Mouse (Mus musculus): ENCODE measurements around the gene Lif. TPM values are rescaled to one million over a fixed set of nuclear protein-coding genes. Genes with fewer than 3 reads are reported as not detected.

Lif gene
- polyA plus RNA-seq, 1 experiment from 2014 or later, result 0.05 TPM

GRCm38 (mm10) chr11:4276411-4276861, 19.1 kb downstream of the Lif start:
- Histone ChIP-seq H3K4me2 (ENCODE audit: low read length) (no peak overlapping the region), H3K27ac (ENCODE audit: low read depth) (peak overlapping the region; percentile 24; the same call in 1 of the 2 replicates), H3K9ac (ENCODE audit: low read length) (no peak overlapping the region), H3K4me1 (replicated peaks; ENCODE audit: control insufficient read depth, insufficient read depth, low read length) (peaks cover 8% of the 10 kb centered on the region), H3K4me3 (ENCODE audit: low read depth, low read length) (no peak overlapping the region), H3K27me3 (replicated peaks; ENCODE audit: control insufficient read depth, insufficient read depth, low read length) (no peaks in the 10 kb centered on the region), H3K9me3 (ENCODE audit: control insufficient read depth, low read length) (no peaks in the 10 kb centered on the region), H3K36me3 (ENCODE audit: control insufficient read depth, insufficient read depth, low read length) (no peaks in the 10 kb centered on the region)
- ATAC-seq (replicated peaks; ENCODE audit: low FRiP score, low TSS enrichment, low read depth), result peak; percentile 65
- WGBS, result 39% methylated on average over 11 of the region's 11 CpGs
- DNase-seq (ENCODE audit: low spot score), result no peak

- Histone ChIP-seq H3K27me3 (replicated peaks; ENCODE audit: control insufficient read depth, insufficient read depth, low read length) (no peaks in the 10 kb centered on the region), H3K4me2 (ENCODE audit: low read length) (no peak overlapping the region), H3K9me3 (ENCODE audit: control insufficient read depth, low read length) (no peaks in the 10 kb centered on the region), H3K4me1 (replicated peaks; ENCODE audit: control insufficient read depth, insufficient read depth, low read length) (peaks cover 8% of the 10 kb centered on the region), H3K36me3 (ENCODE audit: control insufficient read depth, insufficient read depth, low read length) (no peaks in the 10 kb centered on the region), H3K27ac (ENCODE audit: low read depth) (no peak overlapping the region), H3K9ac (ENCODE audit: low read length) (no peak overlapping the region), H3K4me3 (ENCODE audit: low read depth, low read length) (no peak overlapping the region)
- no peak for DNase-seq (ENCODE audit: low spot score)
- ATAC-seq (replicated peaks; ENCODE audit: low FRiP score, low TSS enrichment, low read depth), result no peak
- 48% methylated on average over 7 of the region's 7 CpGs for WGBS
Observed at GRCm38 (mm10) chr11:4279909-4280308, 22.6 kb downstream of the Lif start.

DNA sequence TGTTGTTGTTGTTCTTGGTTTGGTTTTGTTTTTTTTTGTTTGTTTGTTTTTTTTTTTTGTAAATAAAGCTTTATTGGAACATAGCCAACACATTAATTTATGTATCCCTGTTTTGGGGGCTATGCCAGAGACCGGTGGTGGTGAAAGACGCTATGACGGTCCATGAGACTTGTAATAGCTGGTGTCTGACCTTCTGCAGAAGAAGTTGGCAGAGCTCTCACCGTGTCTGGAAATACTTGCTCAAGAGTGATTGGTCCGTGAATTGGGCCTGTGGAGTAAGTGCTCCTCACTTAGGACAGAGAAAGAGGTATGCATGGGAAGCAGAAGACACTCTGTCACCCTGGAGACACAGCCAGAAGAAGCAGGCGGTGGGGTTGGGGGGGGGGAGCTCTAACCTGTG, 24.5 kb downstream of the Lif start:
- DNase-seq (ENCODE audit: low spot score), result no peak
- Histone ChIP-seq H3K4me2 (ENCODE audit: low read length) (no peak overlapping the region), H3K36me3 (ENCODE audit: control insufficient read depth, insufficient read depth, low read length) (no peaks in the 10 kb centered on the region), H3K9ac (ENCODE audit: low read length) (no peak overlapping the region), H3K27ac (ENCODE audit: low read depth) (no peak overlapping the region), H3K9me3 (ENCODE audit: control insufficient read depth, low read length) (no peaks in the 10 kb centered on the region), H3K27me3 (replicated peaks; ENCODE audit: control insufficient read depth, insufficient read depth, low read length) (no peaks in the 10 kb centered on the region), H3K4me1 (replicated peaks; ENCODE audit: control insufficient read depth, insufficient read depth, low read length) (peaks cover 1% of the 10 kb centered on the region; the same call in 1 of the 2 replicates), H3K4me3 (ENCODE audit: low read depth, low read length) (no peak overlapping the region)
- WGBS, result 72% methylated on average over 6 of the region's 6 CpGs
- no peak for ATAC-seq (replicated peaks; ENCODE audit: low FRiP score, low TSS enrichment, low read depth)

- no peak for ATAC-seq (replicated peaks; ENCODE audit: low FRiP score, low TSS enrichment, low read depth)
- no peak overlapping the region for H3K27ac ChIP-seq (ENCODE audit: low read depth)
- H3K9ac ChIP-seq (ENCODE audit: low read length), result no peak overlapping the region
- H3K9me3 ChIP-seq (ENCODE audit: control insufficient read depth, low read length), result no peaks in the 10 kb centered on the region
- H3K27me3 ChIP-seq (replicated peaks; ENCODE audit: control insufficient read depth, insufficient read depth, low read length), result no peaks in the 10 kb centered on the region
- H3K36me3 ChIP-seq (ENCODE audit: control insufficient read depth, insufficient read depth, low read length), result no peaks in the 10 kb centered on the region
- 11% methylated on average over 4 of the region's 4 CpGs for WGBS
- DNase-seq (ENCODE audit: low spot score), result no peak
- H3K4me2 ChIP-seq (ENCODE audit: low read length), result no peak overlapping the region
- no peak overlapping the region for H3K4me3 ChIP-seq (ENCODE audit: low read depth, low read length)
- H3K4me1 ChIP-seq (replicated peaks; ENCODE audit: control insufficient read depth, insufficient read depth, low read length), result no peaks in the 10 kb centered on the region; the same call in 1 of the 2 replicates
Observed at GRCm38 (mm10) chr11:4283627-4284026, 26.3 kb downstream of the Lif start.

DNA sequence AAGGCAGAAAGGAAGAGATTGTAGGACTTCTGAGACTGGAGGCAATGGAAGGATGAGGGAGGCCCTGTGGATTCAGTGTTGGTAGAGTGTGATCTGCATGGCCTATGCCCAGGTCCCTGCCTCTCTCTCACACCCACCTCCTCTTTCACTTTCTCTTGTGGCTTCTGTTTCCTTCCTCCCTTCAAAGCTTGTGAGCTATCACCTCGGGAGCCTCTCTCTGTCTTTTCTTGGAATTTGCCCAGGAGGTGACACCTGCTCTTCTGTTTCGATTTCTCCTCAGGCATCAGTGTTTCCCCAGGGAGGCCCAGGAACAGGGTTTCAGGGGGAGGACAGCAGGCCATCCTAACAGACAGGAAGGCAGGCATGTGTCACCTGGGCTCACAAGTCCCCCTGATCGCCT, 31.9 kb downstream of the Lif start:
- ATAC-seq (replicated peaks; ENCODE audit: low FRiP score, low TSS enrichment, low read depth) (no peak), DNase-seq (ENCODE audit: low spot score) (no peak)
- WGBS, result 53% methylated on average over 3 of the region's 3 CpGs
- Histone ChIP-seq H3K4me1 (replicated peaks; ENCODE audit: control insufficient read depth, insufficient read depth, low read length) (no peaks in the 10 kb centered on the region), H3K4me3 (ENCODE audit: low read depth, low read length) (no peak overlapping the region), H3K36me3 (ENCODE audit: control insufficient read depth, insufficient read depth, low read length) (no peaks in the 10 kb centered on the region), H3K9me3 (ENCODE audit: control insufficient read depth, low read length) (no peaks in the 10 kb centered on the region), H3K9ac (ENCODE audit: low read length) (no peak overlapping the region), H3K4me2 (ENCODE audit: low read length) (no peak overlapping the region), H3K27ac (ENCODE audit: low read depth) (no peak overlapping the region), H3K27me3 (replicated peaks; ENCODE audit: control insufficient read depth, insufficient read depth, low read length) (no peaks in the 10 kb centered on the region)

DNA sequence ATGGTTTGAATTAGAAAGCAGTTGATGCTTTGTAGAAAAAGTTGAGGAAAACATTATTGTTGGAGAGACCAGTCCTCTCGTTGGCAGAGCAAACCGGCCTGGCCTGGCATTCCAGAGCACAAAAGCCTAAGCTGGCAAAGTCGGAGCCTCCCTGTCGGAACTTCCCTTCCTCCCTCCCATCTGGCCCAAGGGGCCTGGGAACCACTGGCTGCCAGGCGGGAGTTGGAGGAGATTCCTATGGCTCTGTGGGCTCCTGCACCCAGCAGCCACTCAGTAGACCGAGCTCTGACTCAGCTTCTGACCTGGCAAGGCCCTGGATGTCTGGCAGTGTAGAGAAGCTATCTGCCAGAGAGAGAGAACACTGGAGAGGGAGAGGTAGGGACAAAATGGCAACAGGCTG, 34.3 kb downstream of the Lif start:
- 70% methylated on average over 6 of the region's 6 CpGs for WGBS

DNA sequence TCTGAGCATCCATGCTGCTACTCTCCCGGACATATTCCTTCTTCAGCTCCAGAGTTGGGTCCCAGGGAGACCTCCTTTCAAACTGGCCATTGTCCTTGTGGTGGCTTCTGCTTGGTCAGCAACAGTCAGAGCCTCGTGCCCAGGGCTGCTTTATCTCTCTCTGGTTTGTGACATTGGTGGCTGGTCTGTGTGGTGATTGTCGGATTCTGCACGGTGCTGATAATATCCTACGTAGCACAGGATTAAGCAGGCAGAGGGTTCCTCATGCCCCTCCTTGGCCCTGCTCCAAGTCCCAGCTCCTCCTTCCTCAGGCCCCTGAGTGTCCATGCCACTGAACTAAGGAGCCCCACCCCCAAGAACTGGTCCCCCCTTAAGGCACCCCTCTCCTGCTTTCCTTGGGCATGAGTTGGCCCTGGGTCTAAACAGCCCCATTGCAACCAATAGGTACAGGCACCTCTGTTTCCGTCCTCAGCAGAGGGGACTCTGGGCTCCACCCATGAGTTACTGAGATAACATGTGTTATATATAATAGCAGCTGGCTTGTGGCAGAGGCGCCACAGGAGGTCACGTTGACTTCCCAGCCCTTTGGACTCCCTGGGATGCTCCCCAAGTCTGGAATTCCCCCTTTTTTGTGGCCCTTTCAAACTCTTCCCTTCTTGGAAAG, 35.0 kb downstream of the Lif start:
- Histone ChIP-seq H3K4me3 (ENCODE audit: low read depth, low read length) (no peak overlapping the region), H3K9me3 (ENCODE audit: control insufficient read depth, low read length) (no peaks in the 10 kb centered on the region), H3K36me3 (ENCODE audit: control insufficient read depth, insufficient read depth, low read length) (no peaks in the 10 kb centered on the region), H3K4me1 (replicated peaks; ENCODE audit: control insufficient read depth, insufficient read depth, low read length) (no peaks in the 10 kb centered on the region; the same call in 1 of the 2 replicates), H3K27me3 (replicated peaks; ENCODE audit: control insufficient read depth, insufficient read depth, low read length) (no peaks in the 10 kb centered on the region), H3K27ac (ENCODE audit: low read depth) (no peak overlapping the region), H3K4me2 (ENCODE audit: low read length) (no peak overlapping the region), H3K9ac (ENCODE audit: low read length) (no peak overlapping the region)
- WGBS, result 73% methylated on average over 8 of the region's 8 CpGs
- DNase-seq (ENCODE audit: low spot score) (no peak), ATAC-seq (replicated peaks; ENCODE audit: low FRiP score, low TSS enrichment, low read depth) (no peak; the same call in 1 of the 2 replicates)

More for the DNA sequence above, 34.3 kb downstream of the Lif start:
- Histone ChIP-seq H3K9ac (ENCODE audit: low read length) (no peak overlapping the region), H3K36me3 (ENCODE audit: control insufficient read depth, insufficient read depth, low read length) (no peaks in the 10 kb centered on the region), H3K4me2 (ENCODE audit: low read length) (no peak overlapping the region), H3K4me3 (ENCODE audit: low read depth, low read length) (no peak overlapping the region), H3K9me3 (ENCODE audit: control insufficient read depth, low read length) (no peaks in the 10 kb centered on the region), H3K27ac (ENCODE audit: low read depth) (no peak overlapping the region), H3K27me3 (replicated peaks; ENCODE audit: control insufficient read depth, insufficient read depth, low read length) (no peaks in the 10 kb centered on the region), H3K4me1 (replicated peaks; ENCODE audit: control insufficient read depth, insufficient read depth, low read length) (no peaks in the 10 kb centered on the region; the same call in 1 of the 2 replicates)
- ATAC-seq (replicated peaks; ENCODE audit: low FRiP score, low TSS enrichment, low read depth), result no peak
- DNase-seq (ENCODE audit: low spot score), result no peak

DNA sequence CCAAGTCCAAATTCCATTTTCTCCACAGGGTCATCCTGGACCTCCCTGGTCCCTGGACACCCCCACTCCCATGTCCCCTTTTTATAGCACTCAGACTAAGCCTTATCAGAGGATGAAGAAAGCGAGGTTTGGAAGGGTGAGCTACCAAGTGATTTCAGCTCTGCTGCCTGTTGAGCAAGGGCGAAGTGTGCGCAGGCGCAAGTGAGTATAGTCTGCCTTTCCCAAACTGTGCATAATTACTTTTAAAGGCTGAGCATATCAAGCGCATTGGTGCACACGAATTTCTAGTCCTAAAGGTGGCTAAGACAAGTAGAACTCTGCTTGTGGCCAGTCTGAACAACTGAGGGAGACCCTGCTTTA, 35.5 kb downstream of the Lif start:
- Histone ChIP-seq H3K27ac (ENCODE audit: low read depth) (no peak overlapping the region), H3K4me2 (ENCODE audit: low read length) (no peak overlapping the region), H3K4me3 (ENCODE audit: low read depth, low read length) (no peak overlapping the region), H3K27me3 (replicated peaks; ENCODE audit: control insufficient read depth, insufficient read depth, low read length) (no peaks in the 10 kb centered on the region), H3K36me3 (ENCODE audit: control insufficient read depth, insufficient read depth, low read length) (no peaks in the 10 kb centered on the region), H3K9me3 (ENCODE audit: control insufficient read depth, low read length) (no peaks in the 10 kb centered on the region), H3K9ac (ENCODE audit: low read length) (no peak overlapping the region), H3K4me1 (replicated peaks; ENCODE audit: control insufficient read depth, insufficient read depth, low read length) (no peaks in the 10 kb centered on the region; the same call in 1 of the 2 replicates)
- 86% methylated on average over 6 of the region's 6 CpGs for WGBS
- no peak for ATAC-seq (replicated peaks; ENCODE audit: low FRiP score, low TSS enrichment, low read depth)
- no peak for DNase-seq (ENCODE audit: low spot score)

- Histone ChIP-seq H3K4me2 (ENCODE audit: low read length) (no peak overlapping the region), H3K4me1 (replicated peaks; ENCODE audit: control insufficient read depth, insufficient read depth, low read length) (no peaks in the 10 kb centered on the region; the same call in 1 of the 2 replicates), H3K27me3 (replicated peaks; ENCODE audit: control insufficient read depth, insufficient read depth, low read length) (no peaks in the 10 kb centered on the region), H3K9me3 (ENCODE audit: control insufficient read depth, low read length) (no peaks in the 10 kb centered on the region), H3K4me3 (ENCODE audit: low read depth, low read length) (no peak overlapping the region), H3K9ac (ENCODE audit: low read length) (no peak overlapping the region), H3K27ac (ENCODE audit: low read depth) (no peak overlapping the region), H3K36me3 (ENCODE audit: control insufficient read depth, insufficient read depth, low read length) (no peaks in the 10 kb centered on the region)
- no peak for DNase-seq (ENCODE audit: low spot score)
- no peak for ATAC-seq (replicated peaks; ENCODE audit: low FRiP score, low TSS enrichment, low read depth)
- 97% methylated on average over 4 of the region's 4 CpGs for WGBS
Observed at GRCm38 (mm10) chr11:4293481-4293880, 36.1 kb downstream of the Lif start.

Measured in intestine, embryonic 14.5 days (tissue).